Mouse (Mus musculus) urinary bladder, postnatal 14 days (tissue): ENCODE measurements at regions not wholly inside any gene's neighbourhood (a gene's known extent, or its start where the extent isn't known, plus 50 kb on each side); places are given as distances from the start of the nearest gene placed in this dataset.

Source experiments
- DNase-seq: peaks from one replicate; pipeline ENCODE4 v3.0.0; 2021; ENCODE audit warnings: low spot score

DNA sequence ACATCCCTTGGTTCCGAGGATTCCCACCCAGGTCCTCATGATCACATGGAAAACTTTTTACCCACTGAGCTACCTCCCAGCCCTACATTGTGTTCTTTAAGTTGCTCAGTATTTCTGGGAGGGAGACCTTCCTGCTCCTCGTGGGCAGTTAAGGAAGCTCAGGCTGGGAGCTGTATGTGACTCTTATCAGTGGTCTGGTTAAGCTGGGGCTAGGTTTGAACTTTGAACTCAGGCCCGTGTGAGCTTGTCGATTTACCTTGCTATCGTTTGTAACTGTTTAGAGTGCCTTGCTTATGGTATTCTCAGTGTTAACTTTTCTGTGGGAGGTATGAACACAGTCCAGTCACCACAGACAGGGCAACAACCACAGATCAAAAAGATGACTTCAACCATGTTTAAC, 68.4 kb upstream of the Tpm1 start:
- no peak for DNase-seq

DNA sequence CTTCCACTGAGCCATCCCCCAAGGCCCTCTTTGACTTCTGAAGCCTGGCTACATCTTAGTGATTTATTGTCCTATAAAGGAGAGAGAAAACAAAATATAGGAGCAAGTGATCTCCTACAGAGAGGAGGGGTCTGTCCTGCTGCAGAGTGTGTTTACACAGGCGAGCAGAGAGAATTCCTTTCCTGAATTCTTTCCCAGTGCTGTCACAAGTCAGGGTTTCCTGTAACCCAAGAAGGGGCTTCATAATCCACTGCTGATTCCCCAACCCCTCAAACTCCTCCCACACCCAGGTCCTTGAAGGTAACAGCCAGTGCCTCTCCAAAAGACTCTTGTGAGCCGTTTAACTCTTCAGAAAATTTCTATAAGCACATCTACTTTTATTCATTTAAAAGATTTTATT, 66.8 kb upstream of the Tpm1 start:
- no peak for DNase-seq

DNA sequence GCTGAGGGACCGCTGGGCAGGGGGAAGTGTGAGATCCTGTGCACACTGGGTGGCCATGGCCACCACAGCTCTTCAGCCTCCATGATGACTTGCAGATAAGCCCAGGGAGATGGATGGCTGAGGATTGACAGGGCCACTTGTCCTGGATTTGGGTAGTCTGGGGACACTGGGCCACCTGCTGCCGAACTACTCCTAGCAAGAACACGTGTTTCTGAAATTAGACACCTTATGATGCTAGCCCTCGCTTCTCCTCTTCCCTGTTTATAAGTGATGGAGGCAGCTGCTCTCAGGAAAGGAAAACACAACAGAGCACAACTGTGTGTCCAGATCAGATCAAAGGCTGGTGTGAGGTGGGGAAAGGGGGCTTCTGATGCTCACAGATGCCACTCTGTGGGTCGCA, 64.9 kb upstream of the Tpm1 start:
- DNase-seq: no peak

DNA sequence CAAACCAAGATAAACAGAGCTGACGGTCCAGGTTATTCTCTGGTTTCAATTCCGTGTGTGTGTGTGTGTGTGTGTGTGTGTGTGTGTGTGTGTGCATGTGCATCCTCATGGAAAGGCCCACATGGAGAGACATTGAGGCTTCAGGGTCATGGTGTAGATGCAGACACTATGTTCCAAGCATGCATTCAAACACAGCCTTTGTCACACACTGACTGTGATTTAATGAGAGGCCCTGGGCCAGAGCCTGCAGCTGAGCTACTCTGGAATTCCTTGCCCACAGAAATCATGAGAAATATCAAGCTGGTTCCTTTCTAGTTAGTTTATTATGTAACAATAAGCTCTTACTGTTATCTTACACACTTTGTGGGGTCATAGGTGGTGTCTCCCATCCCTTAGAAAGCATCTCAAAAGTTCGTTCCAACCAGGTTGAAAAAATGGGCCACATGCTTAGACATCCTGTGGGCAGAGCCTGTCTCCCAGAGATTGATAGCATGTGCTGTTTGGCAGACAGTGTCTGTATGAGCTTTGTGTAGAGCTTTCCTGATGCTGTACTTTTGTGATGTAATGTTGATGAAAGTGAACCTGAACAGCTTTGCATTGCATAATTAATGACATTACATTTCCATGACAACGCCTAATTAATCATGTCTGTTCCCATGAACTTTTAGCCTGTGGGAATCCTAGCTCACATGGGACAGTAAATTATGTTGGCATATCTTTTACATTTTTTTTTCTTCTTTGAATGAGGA, 62.8 kb upstream of the Tpm1 start:
- no peak for DNase-seq

DNA sequence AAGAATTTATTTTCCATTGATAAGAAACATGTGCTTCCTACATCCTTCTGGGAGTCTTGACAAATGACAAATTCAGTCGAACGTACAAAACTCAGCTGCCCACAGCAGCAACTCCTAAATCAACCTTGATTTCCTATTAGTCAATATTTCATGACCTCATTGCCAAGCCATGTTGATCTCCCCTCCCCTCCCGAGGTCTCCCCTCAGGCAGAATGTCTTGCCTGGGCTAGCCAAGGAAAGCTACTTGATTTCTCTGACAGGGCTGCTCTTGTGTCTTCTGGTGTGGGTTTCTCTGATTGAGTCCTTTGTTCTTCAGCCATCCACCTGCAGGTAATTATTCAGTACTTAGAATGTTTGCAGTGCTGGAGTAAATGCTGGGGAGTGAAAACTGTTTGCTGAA, 58.7 kb upstream of the Tpm1 start:
- no peak for DNase-seq

DNA sequence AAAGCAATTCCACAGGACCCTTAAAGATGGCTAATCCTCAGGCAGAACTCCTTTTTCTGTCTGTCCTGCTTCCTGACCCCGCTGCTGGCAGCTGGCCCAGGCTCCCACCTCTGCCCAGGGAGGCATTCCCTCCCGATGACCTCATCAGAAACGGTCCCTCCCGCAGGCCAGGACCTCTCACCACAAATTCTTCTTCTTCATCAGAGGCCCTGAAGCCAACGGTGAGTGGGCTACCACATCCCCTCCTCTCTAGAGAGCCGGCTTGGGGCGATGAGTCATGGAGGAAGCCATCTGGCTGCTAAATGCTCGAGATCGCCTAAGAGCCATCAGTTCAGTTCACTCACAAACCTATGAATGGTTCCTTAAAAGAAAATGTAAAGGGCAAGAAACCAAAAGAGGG, 56.7 kb upstream of the Tpm1 start:
- DNase-seq: peak; percentile 42

DNA sequence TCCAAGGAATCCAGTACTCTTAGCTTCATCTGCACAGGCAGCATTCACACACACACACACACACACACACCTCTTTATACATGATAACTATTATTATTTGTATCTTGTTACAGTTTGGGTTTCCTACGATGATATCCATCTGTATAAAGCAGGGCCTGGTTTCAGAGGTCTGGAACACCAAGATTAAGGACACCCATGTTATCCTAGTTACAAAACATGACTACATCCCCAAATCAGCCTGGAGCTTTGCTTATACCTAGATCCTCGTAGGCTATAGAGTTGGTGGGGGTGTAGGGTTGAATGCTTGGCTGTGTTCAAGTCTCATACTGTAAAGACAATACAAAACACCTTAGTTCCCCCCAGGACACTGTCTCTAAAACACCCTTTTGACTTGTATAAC, 56.0 kb upstream of the Tpm1 start:
- no peak for DNase-seq

DNA sequence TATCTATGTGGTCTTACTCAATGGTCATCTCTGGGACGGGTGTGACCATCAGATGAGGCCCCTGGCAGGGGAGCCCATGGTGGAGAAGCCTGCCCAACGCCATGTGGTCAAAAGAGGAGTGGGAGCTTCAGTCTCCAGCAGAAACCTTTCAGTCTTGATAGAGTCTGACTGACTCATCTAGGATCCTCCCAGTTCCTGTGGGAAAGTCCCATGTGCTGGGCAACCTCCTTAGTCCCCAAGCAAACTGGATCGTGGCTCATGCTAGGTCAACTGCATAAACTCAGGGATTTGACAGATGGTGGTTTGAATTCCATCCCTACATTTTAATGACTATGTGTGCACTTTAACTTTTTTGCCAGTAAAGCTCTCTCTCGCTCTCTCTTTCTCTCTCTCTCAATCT, 55.4 kb upstream of the Tpm1 start:
- no peak for DNase-seq

DNA sequence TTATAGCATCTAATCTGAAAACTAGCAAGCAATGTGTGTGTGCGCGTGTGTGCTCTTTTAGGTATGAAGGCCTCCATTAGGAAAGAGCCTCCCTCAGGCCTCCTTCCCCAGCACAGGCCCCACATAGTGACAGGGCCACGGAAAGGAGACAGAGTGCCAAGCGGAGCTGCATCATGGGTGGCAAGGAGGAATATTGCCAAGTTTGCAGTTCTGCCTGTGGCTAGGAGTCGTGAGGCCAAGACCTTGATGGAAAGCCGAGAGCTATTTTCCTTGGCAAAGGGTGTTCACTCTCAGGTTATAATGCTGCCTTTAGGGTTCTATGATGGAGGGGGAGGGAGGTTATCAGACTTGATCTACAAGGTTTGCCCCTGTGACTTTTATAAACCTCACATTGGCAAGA, 53.4 kb upstream of the Tpm1 start:
- no peak for DNase-seq

DNA sequence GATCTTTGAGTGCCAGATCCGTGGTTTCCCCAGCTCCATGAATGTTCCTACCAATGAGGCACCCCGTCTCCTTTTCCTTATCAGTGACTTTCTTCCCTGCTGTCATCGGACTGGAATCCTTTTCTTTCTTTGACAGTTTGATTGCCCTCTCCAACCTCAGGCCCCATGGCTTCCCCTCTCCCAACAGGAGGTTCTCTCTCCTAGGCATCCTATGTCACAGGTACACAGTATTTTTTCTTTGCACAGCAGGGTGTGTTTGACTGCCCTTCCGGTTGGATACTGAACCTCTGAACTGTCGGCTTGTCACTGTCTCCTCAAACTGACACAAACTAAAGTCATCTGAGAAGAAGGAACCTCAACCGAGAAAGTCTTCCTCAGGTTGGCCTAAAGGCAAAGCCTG, 50.3 kb upstream of the Tpm1 start:
- DNase-seq: no peak
